Mouse (Mus musculus) stomach, postnatal 0 days (tissue): ENCODE measurements around the gene Sema4b. TPM values are rescaled to one million over a fixed set of nuclear protein-coding genes. Genes with fewer than 3 reads are reported as not detected.

Experiments
- ATAC-seq: fragments of 200-750 bp; cut with Nextera tagmentation; 2 replicates; pipeline ENCODE4 v1.8.0; 2017; ENCODE audit not compliant: low FRiP score, low TSS enrichment
- DNase-seq: peaks from one replicate; pipeline ENCODE4 v3.0.0-alpha.2; 2016; ENCODE audit warnings: low spot score
- H3K27ac ChIP-seq: fragments of 300-500 bp; sonication (generic); replicated peaks from 2 replicates; pipeline ENCODE4 v1.5.1; 2014; ENCODE audit warnings: mild to moderate bottlenecking, control low read depth
- H3K27me3 ChIP-seq: fragments of 300-500 bp; sonication (generic); 2 replicates; pipeline ENCODE4 v1.6.1; 2014; ENCODE audit warnings: low read length; ENCODE audit not compliant: control insufficient read depth, insufficient read depth
- H3K36me3 ChIP-seq: fragments of 300-500 bp; sonication (generic); 2 replicates; pipeline ENCODE4 v1.6.1; 2014; ENCODE audit warnings: low read length, mixed read lengths; ENCODE audit not compliant: control insufficient read depth, insufficient read depth
- H3K4me1 ChIP-seq: fragments of 300-500 bp; sonication (generic); replicated peaks from 2 replicates; pipeline ENCODE4 v1.6.1; 2014; ENCODE audit warnings: antibody characterized with exemption; ENCODE audit not compliant: control insufficient read depth, insufficient read depth
- H3K4me2 ChIP-seq: fragments of 300-500 bp; sonication (generic); replicated peaks from 2 replicates; pipeline ENCODE4 v1.6.1; 2014; ENCODE audit warnings: low read depth, mild to moderate bottlenecking, control low read depth, moderate library complexity
- H3K4me3 ChIP-seq: fragments of 300-500 bp; sonication (generic); 2 replicates; pipeline ENCODE4 v1.5.1; 2014; ENCODE audit warnings: low read depth, low read length, control low read depth
- H3K9ac ChIP-seq: fragments of 300-500 bp; sonication (generic); 2 replicates; pipeline ENCODE4 v1.6.1; 2014; ENCODE audit warnings: mild to moderate bottlenecking, low read length, control low read depth, mixed read lengths
- H3K9me3 ChIP-seq: fragments of 300-500 bp; sonication (generic); 2 replicates; pipeline ENCODE4 v1.6.1; 2016; ENCODE audit warnings: low read length; ENCODE audit not compliant: control insufficient read depth
- CTCF ChIP-seq: IDR thresholded peaks from 2 replicates; pipeline ENCODE4 v1.5.1; 2016; ENCODE audit warnings: antibody characterized with exemption, low read depth, mild to moderate bottlenecking, moderate library complexity
- EP300 ChIP-seq: optimal IDR thresholded peaks from 2 replicates; pipeline ENCODE3; 2016; ENCODE audit warnings: antibody characterized with exemption
- WGBS: fragments of 180-500 bp; shearing (Covaris S2); extraction: QIAGEN DNeasy Blood & Tissue Kit; methylation state at CpG from one replicate; pipeline ENCODE4 v1.1.7; 2014; 5-methylcytosine and 5-hydroxymethylcytosine counted together
- polyA plus RNA-seq: library from polyadenylated mRNA; unstranded; fragments of >200 nt; fragmentation: Nextera tagmentation; extraction: Ambion mirVana; gene quantifications from 2 replicates; pipeline ENCODE4 v1.2.1, GENCODE M21; 2015

Sema4b gene
- polyA plus RNA-seq, 1 experiment from 2014 or later: 19.9 TPM

DNA sequence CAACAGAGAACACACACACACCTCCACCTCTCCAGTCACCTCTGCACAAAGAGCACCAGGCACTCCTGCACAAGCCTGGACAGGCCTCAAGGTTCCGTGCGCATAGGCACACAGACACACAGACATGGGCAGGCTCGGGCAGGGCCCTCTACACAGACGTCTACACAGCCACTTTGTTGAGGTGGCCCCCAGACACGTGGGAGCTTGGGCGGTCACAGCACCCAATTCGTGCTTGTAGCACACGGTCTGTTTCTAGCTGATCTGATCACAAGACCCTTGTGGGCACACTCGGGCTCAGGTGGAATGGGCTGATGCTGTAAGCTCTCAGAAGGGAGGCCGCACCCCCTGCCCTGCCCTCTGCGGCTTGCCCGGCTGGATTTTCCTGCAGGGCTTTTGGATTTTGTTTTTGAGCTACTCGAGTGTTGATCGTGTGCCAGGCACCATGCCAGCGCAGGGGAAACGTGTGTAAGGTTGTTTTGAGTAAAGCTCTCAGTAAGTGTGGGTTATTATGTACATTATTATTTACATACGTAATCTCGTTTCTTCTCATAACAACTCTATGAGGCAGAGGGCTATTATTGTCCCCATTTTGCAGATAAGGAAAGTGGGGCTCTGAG, 21.5 kb downstream of the Sema4b start:
- Histone ChIP-seq H3K27ac (peak overlapping the region; percentile 97), H3K36me3 (peaks cover under 1% of the 10 kb centered on the region; the same call in 1 of the 2 replicates), H3K4me3 (no peak overlapping the region), H3K27me3 (no peaks in the 10 kb centered on the region), H3K4me1 (peaks cover 13% of the 10 kb centered on the region; the same call in 1 of the 2 replicates), H3K4me2 (peak overlapping the region; percentile 29), H3K9ac (peak overlapping the region; percentile 14; the same call in 1 of the 2 replicates), H3K9me3 (no peaks in the 10 kb centered on the region)
- DNase-seq: peak; percentile 81
- peak; percentile 73 for ATAC-seq
- whole genome bisulfite sequencing: 50% methylated on average over 18 of the region's 18 CpGs
- TF ChIP-seq CTCF: no peak
- no peak for TF ChIP-seq EP300

DNA sequence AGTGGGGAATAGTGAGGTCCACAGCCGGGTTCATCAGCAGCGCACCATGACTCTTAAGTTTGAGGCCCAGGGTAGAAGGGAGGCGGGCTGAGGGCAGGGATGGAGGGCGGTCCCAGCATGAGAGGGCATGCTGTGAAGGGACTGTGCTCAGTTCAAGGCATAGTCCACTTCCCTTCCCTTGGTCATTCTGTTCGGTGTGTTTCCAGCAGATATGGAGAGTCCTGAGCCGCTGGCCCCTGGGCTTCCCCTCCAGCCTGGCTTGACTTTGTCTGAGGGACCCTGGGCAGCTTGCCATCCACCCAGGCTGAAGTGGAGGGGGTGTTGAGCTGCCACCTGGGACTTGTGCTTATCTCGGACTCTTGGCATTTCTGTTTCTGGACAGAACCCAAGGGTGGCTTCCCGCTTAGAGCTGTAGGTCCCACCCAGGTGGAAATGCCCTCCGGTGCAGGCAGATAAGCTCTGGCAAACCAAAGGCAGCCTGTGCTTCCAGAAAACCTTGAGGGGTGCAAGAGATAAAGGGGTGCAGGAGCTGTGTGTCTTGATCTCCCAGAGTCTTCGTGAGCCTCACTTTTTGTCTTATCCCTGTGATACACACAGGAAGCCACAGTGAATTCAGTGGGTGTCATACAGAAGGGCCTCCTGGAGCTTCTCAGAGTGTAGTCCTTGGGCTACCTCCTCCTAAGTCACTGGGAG, 22.2 kb downstream of the Sema4b start:
- Histone ChIP-seq H3K27ac (peak overlapping the region; percentile 97), H3K4me2 (peak overlapping the region; percentile 34), H3K4me3 (no peak overlapping the region), H3K36me3 (peaks cover 4% of the 10 kb centered on the region; the same call in 1 of the 2 replicates), H3K9ac (peak overlapping the region; percentile 35; the same call in 1 of the 2 replicates), H3K27me3 (no peaks in the 10 kb centered on the region), H3K4me1 (peaks cover 13% of the 10 kb centered on the region; the same call in 1 of the 2 replicates), H3K9me3 (no peaks in the 10 kb centered on the region)
- ATAC-seq (peak; percentile 70), DNase-seq (peak; percentile 74)
- TF ChIP-seq EP300 (no peak), CTCF (no peak)
- WGBS: 33% methylated on average over 10 of the region's 10 CpGs

DNA sequence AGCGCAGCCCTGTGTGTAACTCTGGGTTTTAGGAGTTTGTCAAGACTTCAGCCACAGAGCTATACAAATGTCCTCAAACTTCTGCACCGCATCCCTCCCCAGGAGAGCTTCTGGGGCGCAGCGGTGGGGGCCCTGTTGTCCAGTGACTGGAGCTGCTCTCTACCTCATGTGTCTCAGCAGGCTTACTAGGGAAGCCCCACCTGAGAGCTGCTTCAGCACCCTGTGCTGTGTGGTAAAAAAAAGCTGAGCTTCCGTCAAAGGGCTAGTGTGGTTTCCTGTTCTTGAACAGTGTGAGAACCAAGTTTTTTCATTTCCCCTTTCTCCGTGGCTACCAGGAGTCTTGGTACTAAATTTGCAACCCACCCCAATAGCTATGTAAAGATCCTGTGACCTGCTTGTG, 23.0 kb downstream of the Sema4b start:
- no peak overlapping the region for H3K4me2 ChIP-seq
- WGBS: 65% methylated on average over 6 of the region's 6 CpGs
- peaks cover 4% of the 10 kb centered on the region; the same call in 1 of the 2 replicates for H3K36me3 ChIP-seq

DNA sequence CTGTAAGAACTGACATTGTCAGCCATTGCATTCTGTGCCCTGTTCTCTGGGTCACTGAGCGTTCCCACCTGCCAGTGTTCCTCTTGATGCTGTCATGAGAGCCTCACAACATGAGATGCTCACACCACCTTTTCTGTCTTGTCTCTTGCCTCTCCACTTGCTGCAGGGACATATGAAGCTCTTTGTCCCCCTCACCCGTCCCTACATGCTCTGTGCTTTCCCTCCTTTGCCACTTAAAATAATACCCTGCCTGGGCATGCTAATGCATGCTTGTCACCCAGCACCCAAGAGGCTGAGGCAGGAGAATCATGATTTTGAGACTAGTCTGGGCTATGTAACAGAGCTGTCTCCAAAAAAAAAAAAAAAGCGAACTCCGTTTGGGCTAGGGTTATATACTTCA, 24.3 kb downstream of the Sema4b start:
- no peaks in the 10 kb centered on the region for H3K27me3 ChIP-seq
- TF ChIP-seq CTCF: no peak
- no peak for TF ChIP-seq EP300
- 75% methylated on average over 4 of the region's 4 CpGs for WGBS
- peaks cover 13% of the 10 kb centered on the region; the same call in 1 of the 2 replicates for H3K4me1 ChIP-seq
- no peak for DNase-seq
- no peak overlapping the region for H3K4me2 ChIP-seq
- H3K36me3 ChIP-seq: peaks cover 4% of the 10 kb centered on the region; the same call in 1 of the 2 replicates
- no peak overlapping the region for H3K9ac ChIP-seq
- ATAC-seq: no peak
- H3K4me3 ChIP-seq: no peak overlapping the region
- no peak overlapping the region for H3K27ac ChIP-seq
- no peaks in the 10 kb centered on the region for H3K9me3 ChIP-seq

More for the DNA sequence above, 23.0 kb downstream of the Sema4b start:
- peaks cover 13% of the 10 kb centered on the region; the same call in 1 of the 2 replicates for H3K4me1 ChIP-seq
- no peaks in the 10 kb centered on the region for H3K27me3 ChIP-seq
- no peak overlapping the region for H3K4me3 ChIP-seq
- DNase-seq (no peak), ATAC-seq (no peak)
- peak overlapping the region; percentile 97 for H3K27ac ChIP-seq
- H3K9ac ChIP-seq: peak overlapping the region; percentile 14
- no peaks in the 10 kb centered on the region for H3K9me3 ChIP-seq
- TF ChIP-seq CTCF: no peak
- TF ChIP-seq EP300: no peak

DNA sequence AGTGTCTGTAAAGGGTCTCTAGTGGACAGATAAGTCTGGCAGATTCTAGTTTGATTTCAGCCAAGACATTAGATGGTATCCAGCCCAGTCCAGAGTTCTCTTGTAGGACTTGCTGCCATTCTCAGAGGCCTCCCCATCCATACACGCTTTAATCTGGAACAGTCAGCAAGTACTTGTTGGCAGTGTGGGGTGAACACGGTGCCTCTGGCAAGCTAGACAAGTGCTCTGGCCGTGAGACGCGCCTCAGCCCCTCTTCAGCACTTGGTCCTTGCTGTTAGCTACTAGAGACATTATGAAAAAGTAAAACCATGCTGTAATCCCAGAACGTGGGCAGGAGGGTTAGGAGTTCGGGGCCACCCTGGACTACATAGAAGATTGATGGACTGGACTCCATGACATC, 27.0 kb downstream of the Sema4b start:
- H3K9ac ChIP-seq: no peak overlapping the region
- H3K4me2 ChIP-seq: no peak overlapping the region
- H3K9me3 ChIP-seq: no peaks in the 10 kb centered on the region
- TF ChIP-seq CTCF (no peak), EP300 (no peak)
- no peak overlapping the region for H3K27ac ChIP-seq
- no peak overlapping the region for H3K4me3 ChIP-seq
- no peak for ATAC-seq
- 89% methylated on average over 7 of the region's 7 CpGs for WGBS
- H3K4me1 ChIP-seq: peaks cover 5% of the 10 kb centered on the region; the same call in 1 of the 2 replicates
- no peak for DNase-seq
- peaks cover 7% of the 10 kb centered on the region; the same call in 1 of the 2 replicates for H3K36me3 ChIP-seq
- H3K27me3 ChIP-seq: no peaks in the 10 kb centered on the region

DNA sequence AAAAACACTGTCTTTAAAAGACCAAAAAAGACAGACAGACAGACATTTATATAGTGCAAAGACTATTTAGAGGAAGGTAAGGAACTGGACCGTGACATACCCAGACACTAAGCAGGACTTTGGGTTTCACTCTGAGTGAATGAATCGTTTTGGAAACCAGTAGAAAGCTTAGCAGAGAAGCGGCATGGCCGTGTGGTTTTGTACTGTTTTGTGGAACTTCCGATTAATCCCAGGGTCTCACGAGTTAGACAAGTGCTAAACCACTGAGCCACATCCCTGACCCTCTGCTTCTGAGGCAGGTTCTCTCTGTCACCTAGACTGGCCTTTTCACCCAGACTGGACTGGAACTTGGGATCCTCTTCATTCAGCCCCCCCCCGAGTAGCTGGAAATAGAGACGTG, 27.8 kb downstream of the Sema4b start:
- Histone ChIP-seq H3K9me3 (no peaks in the 10 kb centered on the region), H3K27ac (no peak overlapping the region), H3K4me3 (no peak overlapping the region), H3K27me3 (no peaks in the 10 kb centered on the region), H3K36me3 (peaks cover 15% of the 10 kb centered on the region), H3K4me1 (no peaks in the 10 kb centered on the region), H3K9ac (no peak overlapping the region), H3K4me2 (no peak overlapping the region)
- no peak for DNase-seq
- WGBS: 84% methylated on average over 8 of the region's 8 CpGs
- ATAC-seq: no peak
- TF ChIP-seq CTCF: no peak
- no peak for TF ChIP-seq EP300
